Mouse (Mus musculus): ENCODE measurements around the gene Fmnl2. TPM values are rescaled to one million over a fixed set of nuclear protein-coding genes. Genes with fewer than 3 reads are reported as not detected.

Fmnl2 gene
- polyA plus RNA-seq, 1 experiment from 2014 or later = 15.1 TPM

DNA sequence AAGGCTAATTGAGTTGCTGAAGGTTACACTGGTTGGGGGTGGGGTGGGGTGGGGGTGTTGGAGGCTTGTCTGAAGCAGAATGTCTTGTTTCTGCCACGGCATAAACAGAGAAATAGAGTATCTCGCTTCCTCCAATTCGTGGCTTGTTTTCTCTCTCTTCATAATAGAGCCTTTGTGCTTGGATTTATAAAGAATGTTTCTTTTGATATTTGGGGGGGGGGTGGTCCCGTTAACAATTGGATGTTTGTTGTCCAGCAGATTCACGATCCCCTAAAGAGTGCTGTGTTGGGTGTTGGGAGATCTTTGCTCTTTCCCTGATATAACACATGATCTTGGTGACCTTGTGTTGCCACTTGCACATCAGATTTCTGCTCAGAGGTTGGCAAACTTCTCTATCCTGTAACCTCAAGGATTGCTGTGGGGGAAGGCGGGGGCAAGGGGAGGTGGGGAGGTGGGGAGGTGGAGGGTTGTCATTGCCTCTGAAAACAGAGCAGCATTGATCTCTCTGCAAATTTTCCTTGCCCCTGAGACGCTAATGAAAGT, 106.8 kb downstream of the Fmnl2 start:
- no peak overlapping the region for H3K9ac ChIP-seq
- no peak overlapping the region for H3K4me3 ChIP-seq
- WGBS = 46% methylated on average over 7 of the region's 7 CpGs
- H3K27me3 ChIP-seq = no peaks in the 10 kb centered on the region
- no peaks in the 10 kb centered on the region for H3K36me3 ChIP-seq
- H3K27ac ChIP-seq = no peak overlapping the region
- H3K9me3 ChIP-seq (replicated peaks) = no peaks in the 10 kb centered on the region
- no peak overlapping the region for H3K4me2 ChIP-seq (replicated peaks)
- no peak for ATAC-seq (ENCODE audit: low FRiP score)
- peaks cover 58% of the 10 kb centered on the region for H3K4me1 ChIP-seq

DNA sequence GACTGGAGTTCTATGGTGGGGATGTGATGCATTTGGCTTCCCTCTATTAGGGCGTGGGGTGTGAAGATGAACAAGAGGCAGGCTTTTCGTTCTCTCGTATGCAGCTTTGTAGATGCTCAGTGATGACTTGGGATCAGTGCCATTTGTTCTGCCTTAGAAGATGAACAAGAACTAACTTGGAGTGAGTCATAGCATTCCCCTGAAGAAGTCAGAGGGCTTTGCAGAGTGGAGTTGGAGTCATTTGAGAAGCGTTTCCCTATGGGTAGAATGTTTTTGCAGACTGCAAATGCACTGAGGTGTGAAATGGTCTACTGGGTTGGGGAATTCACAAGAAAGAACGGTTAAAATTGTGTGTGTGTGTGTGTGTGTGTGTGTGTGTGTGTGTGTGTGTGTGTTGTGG, 108.6 kb downstream of the Fmnl2 start:
- 70% methylated on average over 5 of the region's 5 CpGs for WGBS

DNA sequence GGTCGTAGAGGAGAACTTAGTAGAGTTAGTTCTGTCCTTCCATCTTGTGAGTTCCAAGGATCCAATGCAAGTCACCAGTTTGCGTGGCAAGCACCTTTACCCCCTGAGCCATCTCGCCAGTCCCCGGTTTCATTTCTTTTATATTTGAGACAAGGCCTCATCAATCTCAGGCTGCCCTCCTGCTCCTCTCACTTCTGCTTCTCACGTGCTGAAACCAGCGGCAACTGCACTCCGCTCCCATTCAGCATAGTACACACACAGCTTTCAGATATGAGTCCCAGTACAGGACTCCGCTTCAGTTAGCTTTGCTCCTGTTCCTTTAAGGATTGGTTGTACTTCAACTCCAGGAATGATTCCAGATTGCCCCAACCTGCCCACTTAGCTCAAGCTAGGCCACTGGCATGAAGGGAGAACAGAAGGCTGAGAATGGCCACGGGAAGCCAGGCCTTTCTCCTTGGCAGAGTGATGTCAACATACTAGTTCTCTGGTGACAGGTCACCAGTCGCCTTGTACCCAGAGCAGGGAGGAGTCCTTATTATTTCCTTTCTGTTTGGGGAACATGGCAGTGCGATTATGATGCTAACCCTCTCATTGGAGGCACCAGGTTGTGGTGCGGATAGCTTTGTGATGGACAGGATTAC, 109.3 kb downstream of the Fmnl2 start:
- Histone ChIP-seq H3K4me3 (no peak overlapping the region), H3K9me3 (replicated peaks) (no peaks in the 10 kb centered on the region), H3K36me3 (no peaks in the 10 kb centered on the region), H3K4me2 (replicated peaks) (no peak overlapping the region), H3K27ac (no peak overlapping the region), H3K4me1 (peaks cover 43% of the 10 kb centered on the region), H3K9ac (no peak overlapping the region), H3K27me3 (no peaks in the 10 kb centered on the region)
- no peak for ATAC-seq (ENCODE audit: low FRiP score)
- WGBS = 66% methylated on average over 12 of the region's 12 CpGs

More for the DNA sequence above, 108.6 kb downstream of the Fmnl2 start:
- H3K9ac ChIP-seq = no peak overlapping the region
- no peaks in the 10 kb centered on the region for H3K36me3 ChIP-seq
- H3K4me2 ChIP-seq (replicated peaks) = no peak overlapping the region
- H3K4me1 ChIP-seq = peaks cover 44% of the 10 kb centered on the region
- H3K27ac ChIP-seq = no peak overlapping the region
- H3K27me3 ChIP-seq = no peaks in the 10 kb centered on the region
- no peak overlapping the region for H3K4me3 ChIP-seq
- ATAC-seq (ENCODE audit: low FRiP score) = no peak
- H3K9me3 ChIP-seq (replicated peaks) = no peaks in the 10 kb centered on the region

DNA sequence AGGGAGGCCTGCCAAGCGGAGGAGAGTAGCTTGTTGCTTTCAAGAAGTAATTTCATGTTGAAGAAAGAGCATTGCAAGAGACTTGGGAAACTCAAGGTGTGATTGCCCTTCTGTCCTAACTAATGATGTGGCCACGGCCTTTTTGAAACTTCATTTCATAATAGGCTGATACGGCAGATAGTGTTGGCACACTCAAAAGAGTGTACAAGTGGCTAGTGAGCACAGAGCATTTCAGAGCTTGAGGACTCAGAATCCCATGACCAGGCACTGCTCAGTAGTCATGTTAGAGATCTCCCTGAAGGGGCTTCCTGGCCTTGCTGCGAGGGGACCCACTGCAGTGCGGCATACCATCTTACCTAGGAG, 109.8 kb downstream of the Fmnl2 start:
- WGBS = 90% methylated on average over 5 of the region's 5 CpGs
- Histone ChIP-seq H3K9ac (no peak overlapping the region), H3K27ac (no peak overlapping the region), H3K9me3 (replicated peaks) (no peaks in the 10 kb centered on the region), H3K4me3 (no peak overlapping the region), H3K27me3 (no peaks in the 10 kb centered on the region), H3K4me1 (peaks cover 43% of the 10 kb centered on the region), H3K36me3 (no peaks in the 10 kb centered on the region), H3K4me2 (replicated peaks) (no peak overlapping the region)
- ATAC-seq (ENCODE audit: low FRiP score) = no peak

DNA sequence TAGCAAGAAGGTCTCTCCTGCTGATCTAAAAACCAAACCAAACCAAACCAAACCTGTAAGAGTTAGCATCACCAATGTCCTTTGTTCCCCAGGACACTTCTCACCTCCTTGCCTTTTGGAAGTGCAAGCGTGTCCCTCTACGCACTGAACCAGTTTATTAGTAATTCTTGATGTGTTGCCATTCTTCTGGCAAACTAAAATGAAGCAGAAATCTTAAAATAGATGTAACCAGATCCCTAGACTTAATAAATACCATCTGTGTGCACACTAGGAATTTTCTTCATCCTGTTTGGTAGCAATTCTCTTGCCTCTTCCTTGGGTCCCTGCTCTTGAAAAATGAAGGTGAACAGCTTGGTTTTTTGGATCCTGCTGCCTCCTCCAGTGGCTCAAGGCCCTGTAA, 111.2 kb downstream of the Fmnl2 start:
- H3K27ac ChIP-seq = no peak overlapping the region
- no peaks in the 10 kb centered on the region for H3K36me3 ChIP-seq
- no peak overlapping the region for H3K4me2 ChIP-seq (replicated peaks)
- no peak overlapping the region for H3K9ac ChIP-seq
- WGBS = 71% methylated on average over 2 of the region's 2 CpGs
- H3K9me3 ChIP-seq (replicated peaks) = no peaks in the 10 kb centered on the region
- no peak overlapping the region for H3K4me3 ChIP-seq
- no peaks in the 10 kb centered on the region for H3K27me3 ChIP-seq
- no peak for ATAC-seq (ENCODE audit: low FRiP score)
- H3K4me1 ChIP-seq = peaks cover 39% of the 10 kb centered on the region

DNA sequence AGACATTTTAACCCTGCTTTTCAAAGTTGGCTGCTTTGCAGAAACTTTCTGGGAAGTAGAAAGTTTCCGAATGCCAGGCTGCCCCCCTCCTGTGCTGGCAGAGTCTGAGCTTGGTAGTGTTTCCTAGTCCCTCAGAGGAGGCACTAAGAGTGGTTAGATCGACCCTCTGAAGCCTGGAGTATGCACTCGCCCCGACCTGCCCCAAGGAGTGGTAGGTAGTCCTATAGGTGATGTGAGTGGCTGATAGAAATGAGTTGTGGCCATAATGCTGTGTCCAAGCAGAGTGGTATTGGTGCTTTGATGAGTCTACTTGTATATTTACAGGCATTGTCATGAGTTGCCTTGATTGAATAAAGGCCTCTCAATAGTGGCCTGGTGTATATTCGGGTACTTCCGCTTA, 116.4 kb downstream of the Fmnl2 start:
- H3K9me3 ChIP-seq (replicated peaks) = no peaks in the 10 kb centered on the region

DNA sequence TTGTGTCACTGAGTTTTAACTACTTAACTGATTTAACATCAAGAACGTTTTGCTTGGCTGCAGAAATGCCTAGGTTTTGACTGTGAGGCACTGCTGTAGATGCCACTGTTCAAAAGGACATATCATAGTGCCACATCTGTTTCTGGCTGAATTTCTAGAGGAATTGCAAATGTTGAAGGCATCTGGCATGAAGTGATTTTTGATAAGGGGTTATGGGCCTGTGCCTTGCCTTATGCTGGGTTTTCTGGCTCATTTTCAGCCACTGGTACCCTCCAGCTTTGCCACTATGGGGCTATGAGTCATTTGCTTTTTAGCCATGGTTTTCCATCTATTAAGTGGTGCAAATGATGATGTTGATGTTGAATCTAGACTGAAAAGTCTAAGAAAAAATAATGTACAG, 117.1 kb downstream of the Fmnl2 start:
- H3K9me3 ChIP-seq (replicated peaks) = no peaks in the 10 kb centered on the region
- H3K4me3 ChIP-seq = no peak overlapping the region
- no peaks in the 10 kb centered on the region for H3K36me3 ChIP-seq
- H3K4me1 ChIP-seq = peaks cover 12% of the 10 kb centered on the region; the same call in 1 of the 2 replicates
- H3K27ac ChIP-seq = no peak overlapping the region
- no peak for ATAC-seq (ENCODE audit: low FRiP score)
- H3K9ac ChIP-seq = no peak overlapping the region
- H3K27me3 ChIP-seq = no peaks in the 10 kb centered on the region
- no peak overlapping the region for H3K4me2 ChIP-seq (replicated peaks)
- 74% methylated on average over 1 of the region's 1 CpGs for WGBS

More for the DNA sequence above, 116.4 kb downstream of the Fmnl2 start:
- H3K4me1 ChIP-seq = 0 out of 2 replicates have a peak, but pooled peaks cover 6% of the 10 kb centered on the region
- H3K9ac ChIP-seq = no peak overlapping the region
- WGBS = 88% methylated on average over 6 of the region's 6 CpGs
- no peak overlapping the region for H3K27ac ChIP-seq
- H3K4me3 ChIP-seq = no peak overlapping the region
- ATAC-seq (ENCODE audit: low FRiP score) = no peak
- no peak overlapping the region for H3K4me2 ChIP-seq (replicated peaks)
- H3K36me3 ChIP-seq = no peaks in the 10 kb centered on the region
- H3K27me3 ChIP-seq = no peaks in the 10 kb centered on the region

DNA sequence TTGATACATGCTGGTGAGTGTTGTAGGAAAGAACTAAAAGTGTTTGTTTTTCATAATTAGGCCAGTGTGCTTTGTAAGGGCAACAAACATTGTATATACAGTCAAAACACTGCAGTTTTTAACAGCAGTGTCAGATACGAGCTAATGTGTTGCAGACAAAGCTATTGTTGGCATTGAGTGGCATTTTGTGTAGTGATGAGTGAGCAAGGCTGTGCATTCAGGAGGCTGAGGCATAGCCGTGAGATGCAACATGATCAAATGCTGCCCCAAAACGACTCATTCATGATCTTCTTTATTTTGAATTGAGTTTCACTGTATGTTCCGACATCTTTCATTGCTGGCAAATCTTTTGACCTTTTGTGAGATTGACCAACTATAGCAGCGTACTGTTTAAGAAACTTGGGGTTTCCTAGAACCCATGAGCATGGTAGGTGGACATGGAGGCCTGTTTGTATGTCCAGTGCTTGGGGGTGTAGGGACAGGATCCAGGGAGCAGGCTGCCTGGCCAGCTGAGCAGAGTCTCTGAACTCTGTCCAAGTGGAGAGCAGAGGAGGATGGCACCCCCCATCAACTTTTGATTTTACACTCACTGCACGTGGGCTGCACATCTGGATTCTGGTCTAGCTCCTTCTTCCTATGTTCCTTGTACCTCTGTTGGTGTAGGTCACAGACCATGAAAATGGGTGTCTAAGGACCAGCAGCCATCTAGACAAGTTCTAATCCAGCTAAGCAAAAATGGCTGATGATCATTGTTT, 120.4 kb downstream of the Fmnl2 start:
- no peak for ATAC-seq (ENCODE audit: low FRiP score)
- Histone ChIP-seq H3K9ac (no peak overlapping the region), H3K4me2 (replicated peaks) (no peak overlapping the region), H3K27ac (no peak overlapping the region), H3K9me3 (replicated peaks) (no peaks in the 10 kb centered on the region), H3K4me1 (peaks cover 18% of the 10 kb centered on the region; the same call in 1 of the 2 replicates), H3K27me3 (no peaks in the 10 kb centered on the region), H3K4me3 (no peak overlapping the region), H3K36me3 (no peaks in the 10 kb centered on the region)
- 84% methylated on average over 6 of the region's 6 CpGs for WGBS

DNA sequence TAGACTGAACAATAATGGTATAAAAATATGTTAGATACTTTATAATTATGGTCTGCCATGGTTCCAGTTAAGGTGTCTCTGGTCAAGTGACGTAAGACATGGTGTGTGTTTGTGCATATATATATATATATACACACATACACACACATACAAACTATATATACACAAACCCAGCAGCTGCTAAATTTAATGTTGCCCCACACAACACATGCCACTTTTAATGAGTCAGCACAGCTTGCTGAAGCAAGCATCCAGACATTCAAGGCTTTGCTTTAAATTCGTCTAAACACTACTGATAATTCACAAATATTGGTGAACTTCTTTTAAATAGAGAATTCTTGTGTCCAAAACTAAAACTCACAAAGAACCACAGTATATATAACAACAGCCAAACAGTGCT, 121.1 kb downstream of the Fmnl2 start:
- ATAC-seq (ENCODE audit: low FRiP score) = no peak
- Histone ChIP-seq H3K4me2 (replicated peaks) (no peak overlapping the region), H3K9ac (no peak overlapping the region), H3K27me3 (no peaks in the 10 kb centered on the region), H3K4me1 (peaks cover 18% of the 10 kb centered on the region; the same call in 1 of the 2 replicates), H3K9me3 (replicated peaks) (no peaks in the 10 kb centered on the region), H3K4me3 (no peak overlapping the region), H3K36me3 (no peaks in the 10 kb centered on the region), H3K27ac (no peak overlapping the region)
- WGBS = 89% methylated on average over 2 of the region's 2 CpGs

DNA sequence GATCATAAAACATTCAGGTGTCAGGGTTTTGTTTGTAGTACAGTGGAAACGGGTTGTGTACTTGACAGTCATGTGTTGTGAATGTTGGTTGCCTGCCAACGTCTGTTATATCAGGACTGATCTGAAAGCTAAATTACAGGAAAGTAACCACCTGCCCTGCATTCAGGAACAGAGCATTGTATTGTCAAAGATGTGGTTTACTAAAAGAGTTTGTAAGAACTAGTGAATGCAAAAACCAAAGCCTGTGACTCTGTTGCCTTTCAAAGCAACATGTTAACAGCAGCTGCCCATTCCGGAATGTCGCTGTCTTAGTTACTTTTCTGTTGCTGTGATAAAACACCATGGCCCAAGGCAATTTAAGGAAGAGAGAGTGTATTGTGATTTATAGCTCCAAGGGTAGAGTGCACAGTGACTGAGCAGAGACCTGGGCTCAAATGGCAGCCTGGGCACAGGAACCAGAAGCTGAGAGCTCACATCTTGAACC, 121.7 kb downstream of the Fmnl2 start:
- no peak overlapping the region for H3K9ac ChIP-seq
- ATAC-seq (ENCODE audit: low FRiP score) = no peak
- H3K36me3 ChIP-seq = no peaks in the 10 kb centered on the region
- 55% methylated on average over 4 of the region's 4 CpGs for WGBS
- no peaks in the 10 kb centered on the region for H3K27me3 ChIP-seq
- H3K9me3 ChIP-seq (replicated peaks) = no peaks in the 10 kb centered on the region
- H3K4me3 ChIP-seq = no peak overlapping the region
- H3K4me2 ChIP-seq (replicated peaks) = no peak overlapping the region
- H3K27ac ChIP-seq = peak overlapping the region; percentile 42
- peaks cover 18% of the 10 kb centered on the region; the same call in 1 of the 2 replicates for H3K4me1 ChIP-seq

DNA sequence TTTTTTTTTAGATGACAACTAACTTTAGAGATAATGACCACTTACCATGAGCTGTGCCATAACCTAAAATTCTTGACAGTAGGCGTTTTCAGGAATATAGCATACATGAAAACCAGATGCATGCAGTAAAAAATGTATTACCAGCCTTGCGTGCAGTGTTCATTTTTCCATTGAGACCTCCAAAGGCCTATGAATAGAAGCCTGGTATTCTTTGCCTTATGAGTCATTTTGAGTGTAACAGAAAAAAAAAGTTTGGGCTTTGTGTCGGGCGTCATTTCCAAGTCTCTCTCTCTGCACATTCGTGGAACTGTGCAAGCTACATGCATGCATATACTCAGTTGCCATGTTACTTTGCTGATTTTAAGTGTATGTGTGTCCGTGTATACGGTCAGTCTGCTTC, 123.5 kb downstream of the Fmnl2 start:
- H3K27ac ChIP-seq = no peak overlapping the region
- H3K4me2 ChIP-seq (replicated peaks) = no peak overlapping the region
- H3K9ac ChIP-seq = no peak overlapping the region
- no peak for ATAC-seq (ENCODE audit: low FRiP score)
- no peaks in the 10 kb centered on the region for H3K27me3 ChIP-seq
- H3K4me3 ChIP-seq = no peak overlapping the region
- 85% methylated on average over 7 of the region's 7 CpGs for WGBS
- H3K4me1 ChIP-seq = peaks cover 26% of the 10 kb centered on the region
- H3K36me3 ChIP-seq = no peaks in the 10 kb centered on the region
- no peaks in the 10 kb centered on the region for H3K9me3 ChIP-seq (replicated peaks)

DNA sequence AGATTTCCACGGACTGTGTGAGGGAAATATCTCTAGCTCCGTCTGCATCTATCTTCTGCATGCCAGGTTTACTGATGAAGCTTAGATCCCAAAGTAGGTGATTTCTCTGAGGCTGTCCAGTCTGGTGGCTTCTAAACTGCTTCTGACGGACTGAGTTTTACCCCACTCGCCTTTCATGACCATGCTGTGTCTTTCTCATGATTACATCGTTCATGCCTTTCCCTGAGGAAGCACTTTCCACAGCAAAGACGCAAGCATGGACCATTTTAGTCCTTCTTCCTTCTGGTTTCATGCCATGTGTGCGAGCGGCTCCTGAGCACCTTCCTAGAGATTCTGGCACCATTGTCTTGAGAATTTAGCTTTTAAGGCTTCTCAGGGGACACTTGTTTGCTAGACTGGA, 123.9 kb downstream of the Fmnl2 start:
- Histone ChIP-seq H3K27me3 (no peaks in the 10 kb centered on the region), H3K9ac (no peak overlapping the region), H3K36me3 (no peaks in the 10 kb centered on the region), H3K9me3 (replicated peaks) (no peaks in the 10 kb centered on the region), H3K4me1 (peaks cover 26% of the 10 kb centered on the region), H3K4me2 (replicated peaks) (no peak overlapping the region), H3K27ac (no peak overlapping the region), H3K4me3 (no peak overlapping the region)
- WGBS = 95% methylated on average over 8 of the region's 8 CpGs
- no peak for ATAC-seq (ENCODE audit: low FRiP score)

All from hindbrain, embryonic 12.5 days (tissue).